Mouse (Mus musculus) spleen, adult 2 months (tissue): ENCODE data around the gene Txnl4b. TPM values are rescaled to one million over a fixed set of nuclear protein-coding genes. Genes with fewer than 3 reads are reported as not detected.

Source experiments
- DNase-seq, 2 experiments: peaks; one replicate each; pipeline versions ENCODE4 v3.0.0 to v3.0.0-alpha.2; 2012 to 2021; ENCODE audit warnings: low spot score in 2 of 2, low read depth in 1 of 2
- H3K27ac ChIP-seq: fragments of 200-500 bp; 2 replicates; pipeline ENCODE4 v1.5.1; 2012; ENCODE audit warnings: low read length, inconsistent platforms; ENCODE audit not compliant: insufficient read depth
- H3K27me3 ChIP-seq: fragments of 200-500 bp; 2 replicates; pipeline ENCODE4 v1.6.1; 2012; ENCODE audit warnings: mild to moderate bottlenecking, moderate library complexity, low read length, inconsistent platforms; ENCODE audit not compliant: control insufficient read depth, insufficient read depth
- H3K36me3 ChIP-seq: fragments of 200-500 bp; 2 replicates; pipeline ENCODE4 v1.6.1; 2012; ENCODE audit warnings: mild to moderate bottlenecking, low read length, inconsistent platforms; ENCODE audit not compliant: control insufficient read depth, insufficient read depth
- H3K4me1 ChIP-seq: fragments of 200-500 bp; 2 replicates; pipeline ENCODE4 v1.6.1; 2011; ENCODE audit warnings: inconsistent platforms; ENCODE audit not compliant: control insufficient read depth, insufficient read depth, insufficient read length
- H3K4me3 ChIP-seq: fragments of 200-500 bp; 2 replicates; pipeline ENCODE4 v1.5.1; 2011; ENCODE audit warnings: mild to moderate bottlenecking, inconsistent platforms; ENCODE audit not compliant: insufficient read depth, insufficient read length; ENCODE audit errors: extremely low read depth
- CTCF ChIP-seq: fragments of 200-500 bp; IDR thresholded peaks from 2 replicates; pipeline ENCODE4 v1.5.1; 2011; ENCODE audit warnings: mild to moderate bottlenecking, inconsistent platforms; ENCODE audit not compliant: insufficient read depth, insufficient read length, insufficient replicate concordance; ENCODE audit errors: extremely low read depth
- POLR2A ChIP-seq: fragments of 200-500 bp; IDR thresholded peaks from 2 replicates; pipeline ENCODE4 v1.6.1; 2011; ENCODE audit warnings: low read depth, low read length, inconsistent platforms
- WGBS: fragments of 180-500 bp; shearing (Covaris S2); methylation state at CpG from one replicate; pipeline ENCODE4 v1.1.7; 2018; 5-methylcytosine and 5-hydroxymethylcytosine counted together
- polyA plus RNA-seq: library from polyadenylated mRNA; depleted of rRNA; stranded (reverse); fragments of >200 nt; gene quantifications from 2 replicates; pipeline ENCODE4 v1.2.3, GENCODE M21; 2012

Gene Txnl4b
- polyA plus RNA-seq, 1 experiment: 2.6 TPM

DNA sequence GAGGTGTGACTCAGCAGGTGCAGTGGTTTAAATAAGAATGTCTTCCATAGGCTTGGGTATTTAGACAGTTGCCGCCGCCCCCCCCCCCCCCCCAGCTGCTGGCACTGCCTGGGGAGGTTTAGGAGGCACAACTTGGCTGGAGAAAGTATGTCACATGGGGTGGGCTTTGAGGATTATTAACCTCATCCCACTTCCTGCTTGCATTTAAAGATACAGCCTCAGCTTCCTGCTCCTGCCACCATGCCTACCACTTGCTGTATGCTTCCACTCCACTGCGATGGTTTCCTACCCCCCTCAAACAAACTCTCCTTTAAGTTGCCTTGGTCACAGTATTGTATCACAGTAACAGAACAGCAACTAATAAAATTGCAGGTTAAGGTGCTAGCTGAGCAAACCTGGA lies 21.6 kb upstream of the Txnl4b start:
- DNase-seq: no peak
- TF ChIP-seq POLR2A: no peak
- no peak for TF ChIP-seq CTCF
- 17% methylated on average over 3 of the region's 3 CpGs for WGBS
- Histone ChIP-seq H3K27me3 (no peaks in the 10 kb centered on the region), H3K27ac (no peak overlapping the region), H3K36me3 (peaks cover 14% of the 10 kb centered on the region), H3K4me1 (no peaks in the 10 kb centered on the region), H3K4me3 (no peak overlapping the region)

DNA sequence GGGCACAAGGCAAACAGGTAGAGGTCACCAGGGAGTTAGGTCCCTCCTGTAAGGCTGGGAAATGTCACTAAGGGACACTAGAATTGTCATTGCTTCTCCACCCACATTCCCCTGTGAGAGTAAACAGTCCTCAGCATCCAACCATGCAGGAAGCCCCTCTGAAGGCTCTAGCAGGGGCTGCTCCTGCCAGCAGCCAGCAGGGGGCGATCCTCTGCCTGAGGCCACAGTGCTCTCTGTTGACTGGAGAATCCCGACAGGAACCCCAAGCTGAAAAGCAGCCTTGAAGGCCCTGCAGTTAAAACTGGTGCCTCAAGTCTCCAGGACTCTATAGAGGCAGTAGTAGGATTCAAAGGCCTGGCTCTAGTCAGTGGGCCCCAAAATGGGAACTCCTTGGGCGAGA lies 14.0 kb upstream of the Txnl4b start:
- no peaks in the 10 kb centered on the region for H3K4me1 ChIP-seq
- H3K36me3 ChIP-seq: peaks cover 72% of the 10 kb centered on the region
- TF ChIP-seq POLR2A: no peak
- TF ChIP-seq CTCF: peak; percentile 54
- 70% methylated on average over 3 of the region's 3 CpGs for WGBS
- DNase-seq: no peak
- H3K4me3 ChIP-seq: no peak overlapping the region
- no peaks in the 10 kb centered on the region for H3K27me3 ChIP-seq
- H3K27ac ChIP-seq: no peak overlapping the region

DNA sequence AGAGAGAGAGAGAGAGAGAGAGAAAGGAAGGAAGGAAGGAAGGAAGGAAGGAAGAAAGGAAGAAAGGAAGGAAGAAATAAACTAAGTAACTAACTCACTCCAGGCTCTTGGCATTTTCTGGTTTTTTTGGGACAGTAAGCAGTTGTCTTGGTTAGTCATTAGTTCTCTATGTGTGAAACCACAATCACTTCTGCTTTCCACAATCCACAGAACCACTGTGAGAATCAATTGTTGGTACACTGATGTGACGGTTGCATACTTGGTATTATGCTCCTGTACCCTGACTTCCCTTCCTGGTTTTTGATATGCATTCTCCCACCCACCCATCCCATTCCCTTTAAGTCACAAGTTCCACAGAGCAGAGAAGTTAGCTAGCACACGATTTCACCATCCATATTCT lies 1.8 kb upstream of the Txnl4b start:
- 42% methylated on average over 2 of the region's 2 CpGs for WGBS
- Histone ChIP-seq H3K27me3 (no peaks in the 10 kb centered on the region), H3K4me3 (no peak overlapping the region)

DNA sequence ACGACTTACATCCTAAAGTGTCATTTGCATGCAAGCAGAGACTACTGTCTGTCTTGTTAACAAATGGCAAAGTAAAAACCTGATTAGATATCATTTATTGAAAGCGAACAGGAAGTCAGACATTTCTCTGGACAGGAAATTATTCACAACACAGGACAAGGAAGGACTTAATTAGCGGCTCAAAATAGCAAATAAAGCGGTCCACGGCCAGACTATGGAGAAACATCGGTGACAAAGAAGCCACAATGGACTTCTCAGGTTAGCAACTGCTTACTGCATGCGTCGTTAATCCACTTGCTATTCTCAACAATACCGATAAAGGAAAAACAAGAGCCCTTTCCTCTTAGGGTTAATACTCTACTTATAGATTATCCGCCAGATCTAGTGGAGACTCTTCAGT lies 926 bp upstream of the Txnl4b start:
- no peak for DNase-seq
- Histone ChIP-seq H3K27ac (peak overlapping the region; percentile 93; the same call in 1 of the 2 replicates), H3K36me3 (peaks cover 33% of the 10 kb centered on the region), H3K27me3 (no peaks in the 10 kb centered on the region), H3K4me1 (no peaks in the 10 kb centered on the region; the same call in 1 of the 2 replicates), H3K4me3 (peak overlapping the region; percentile 91)
- TF ChIP-seq POLR2A: no peak
- TF ChIP-seq CTCF: no peak
- WGBS: 4% methylated on average over 10 of the region's 10 CpGs

More for the DNA sequence above, 1.8 kb upstream of the Txnl4b start:
- TF ChIP-seq CTCF (no peak), POLR2A (no peak)
- peaks cover 35% of the 10 kb centered on the region for H3K36me3 ChIP-seq
- no peaks in the 10 kb centered on the region; the same call in 1 of the 2 replicates for H3K4me1 ChIP-seq
- H3K27ac ChIP-seq: no peak overlapping the region
- no peak for DNase-seq

DNA sequence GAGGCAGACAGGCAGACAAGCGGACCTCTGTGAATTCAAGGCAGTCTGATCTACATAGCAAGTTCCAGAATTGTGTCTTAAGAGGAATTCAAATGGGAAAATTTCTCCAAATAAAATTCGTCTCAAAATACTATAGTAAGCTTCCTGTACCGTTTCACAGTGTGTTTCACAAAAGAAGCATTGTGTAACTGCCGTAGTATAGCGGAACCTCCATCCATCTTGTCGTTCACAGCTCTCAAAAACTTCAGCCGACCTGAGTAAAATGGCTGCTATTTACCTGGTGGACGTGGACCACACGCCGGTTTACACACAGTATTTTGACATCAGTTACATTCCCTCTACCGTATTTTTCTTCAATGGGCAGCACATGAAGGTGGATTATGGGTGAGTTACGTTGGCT lies 5.4 kb downstream of the Txnl4b start:
- 93% methylated on average over 12 of the region's 12 CpGs for WGBS
- no peak for TF ChIP-seq POLR2A
- TF ChIP-seq CTCF: no peak
- no peaks in the 10 kb centered on the region for H3K27me3 ChIP-seq
- peaks cover 13% of the 10 kb centered on the region; the same call in 1 of the 2 replicates for H3K36me3 ChIP-seq
- H3K4me3 ChIP-seq: no peak overlapping the region
- H3K27ac ChIP-seq: no peak overlapping the region
- no peaks in the 10 kb centered on the region for H3K4me1 ChIP-seq
- no peak for DNase-seq

DNA sequence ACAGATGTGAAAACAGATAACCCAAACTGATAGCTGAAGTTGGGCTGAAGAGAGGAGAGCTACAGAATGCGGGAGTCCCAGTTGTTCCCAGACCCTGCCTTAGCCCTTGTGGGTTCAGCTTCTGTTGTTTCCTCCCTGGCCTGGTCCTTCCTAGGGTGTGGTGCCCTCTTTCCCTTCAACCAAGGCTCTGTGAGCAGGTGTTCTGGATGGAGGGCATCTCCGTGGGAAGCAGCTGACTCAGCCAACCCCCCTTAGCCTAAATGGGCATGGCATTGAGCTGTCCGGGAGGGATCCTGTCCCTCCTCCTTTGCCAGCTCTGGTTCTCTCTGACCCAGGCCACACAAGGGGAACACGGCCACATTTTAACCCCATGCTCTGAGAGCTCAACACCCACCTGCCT lies 10.6 kb downstream of the Txnl4b start:
- no peaks in the 10 kb centered on the region for H3K27me3 ChIP-seq
- 77% methylated on average over 4 of the region's 4 CpGs for WGBS
- DNase-seq: no peak
- H3K4me3 ChIP-seq: no peak overlapping the region
- no peak overlapping the region for H3K27ac ChIP-seq
- no peak for TF ChIP-seq CTCF
- no peak for TF ChIP-seq POLR2A
- peaks cover 4% of the 10 kb centered on the region; the same call in 1 of the 2 replicates for H3K36me3 ChIP-seq
- no peaks in the 10 kb centered on the region for H3K4me1 ChIP-seq

DNA sequence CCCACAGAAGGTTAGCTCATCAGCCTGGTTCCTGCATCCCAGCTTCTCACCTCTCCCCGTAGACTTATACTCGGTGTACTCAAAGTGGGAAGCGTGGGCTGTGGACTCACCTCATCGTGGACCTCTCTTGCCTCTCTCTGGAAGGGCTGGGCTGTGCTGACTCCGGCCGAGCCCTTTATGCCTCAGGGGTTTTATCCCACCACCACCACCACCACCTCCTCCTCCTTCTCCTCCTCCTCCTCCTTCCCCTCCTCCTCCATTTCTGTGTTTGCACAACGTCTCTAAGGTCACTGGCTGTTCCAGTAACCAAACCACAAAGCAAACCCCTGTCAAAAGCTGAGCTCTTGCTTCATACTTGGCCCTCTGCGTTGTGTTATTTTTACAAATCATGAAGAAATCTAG lies 13.2 kb downstream of the Txnl4b start, which contains the start of gene Hp:
TSS of gene Hp (minus strand) at position 273 of the 402 bp plus-strand sequence.
- no peaks in the 10 kb centered on the region for H3K27me3 ChIP-seq
- H3K4me1 ChIP-seq: no peaks in the 10 kb centered on the region
- no peak within 1 kb of the TSS for H3K4me3 ChIP-seq
- 57% methylated on average over 8 of the region's 8 CpGs for WGBS
- no peak for DNase-seq
- H3K27ac ChIP-seq: no peak within 1 kb of the TSS
- H3K36me3 ChIP-seq: no peaks in the 10 kb centered on the region
- no peak for TF ChIP-seq CTCF
- no peak for TF ChIP-seq POLR2A
